Mouse (Mus musculus) hindbrain, embryonic 16.5 days (tissue): Measurements from ENCODE around the gene Tdgf1. TPM values are rescaled to one million over a fixed set of nuclear protein-coding genes. Genes with fewer than 3 reads are reported as not detected.

Experiments
- ATAC-seq: fragments of 200-750 bp; cut with Nextera tagmentation; 2 replicates; pipeline ENCODE4 v1.8.0; 2017; ENCODE audit warnings: moderate TSS enrichment, moderate library complexity
- H3K27ac ChIP-seq: fragments of 300-500 bp; sonication (generic); 2 replicates; pipeline ENCODE4 v1.5.1; 2014; ENCODE audit warnings: low read depth, mild to moderate bottlenecking, control low read depth, low read length, moderate library complexity
- H3K27me3 ChIP-seq: fragments of 300-500 bp; sonication (generic); replicated peaks from 2 replicates; pipeline ENCODE4 v1.6.1; 2014; ENCODE audit warnings: low read length; ENCODE audit not compliant: control insufficient read depth, insufficient read depth
- H3K36me3 ChIP-seq: fragments of 300-500 bp; sonication (generic); 2 replicates; pipeline ENCODE4 v1.6.1; 2014; ENCODE audit warnings: mild to moderate bottlenecking, low read length, moderate library complexity, mixed read lengths; ENCODE audit not compliant: control insufficient read depth, insufficient read depth
- H3K4me1 ChIP-seq: fragments of 300-500 bp; sonication (generic); 2 replicates; pipeline ENCODE4 v1.6.1; 2014; ENCODE audit warnings: low read depth, low read length; ENCODE audit not compliant: control insufficient read depth, insufficient read depth
- H3K4me2 ChIP-seq: fragments of 300-500 bp; sonication (generic); 2 replicates; pipeline ENCODE4 v1.6.1; 2014; ENCODE audit warnings: mild to moderate bottlenecking, low read length, control low read depth, moderate library complexity
- H3K4me3 ChIP-seq: fragments of 300-500 bp; sonication (generic); 2 replicates; pipeline ENCODE4 v1.5.1; 2014; ENCODE audit warnings: mild to moderate bottlenecking, low read length, control low read depth, moderate library complexity
- H3K9ac ChIP-seq: fragments of 300-500 bp; sonication (generic); 2 replicates; pipeline ENCODE4 v1.6.1; 2014; ENCODE audit warnings: low read depth, mild to moderate bottlenecking, control low read depth, low read length, moderate library complexity
- H3K9me3 ChIP-seq: fragments of 300-500 bp; sonication (generic); 2 replicates; pipeline ENCODE4 v1.6.1; 2014; ENCODE audit warnings: mild to moderate bottlenecking, low read length, moderate library complexity; ENCODE audit not compliant: control insufficient read depth
- WGBS: fragments of 180-500 bp; shearing (Covaris S2); extraction: QIAGEN DNeasy Blood & Tissue Kit; methylation state at CpG from one replicate; pipeline ENCODE4 v1.1.7; 2014; 5-methylcytosine and 5-hydroxymethylcytosine counted together
- microRNA-seq: library from miRNA; unstranded; fragments of <30 nt; microRNA quantifications from one replicate; pipeline ENCODE4, GENCODE M21; 2017
- polyA plus RNA-seq: library from polyadenylated mRNA; unstranded; fragments of >200 nt; fragmentation: Nextera tagmentation; extraction: Ambion mirVana; gene quantifications from 2 replicates; pipeline ENCODE4 v1.2.1, GENCODE M21; 2015

Tdgf1 gene
- polyA plus RNA-seq, 1 experiment from 2014 or later = 0.28 TPM

DNA sequence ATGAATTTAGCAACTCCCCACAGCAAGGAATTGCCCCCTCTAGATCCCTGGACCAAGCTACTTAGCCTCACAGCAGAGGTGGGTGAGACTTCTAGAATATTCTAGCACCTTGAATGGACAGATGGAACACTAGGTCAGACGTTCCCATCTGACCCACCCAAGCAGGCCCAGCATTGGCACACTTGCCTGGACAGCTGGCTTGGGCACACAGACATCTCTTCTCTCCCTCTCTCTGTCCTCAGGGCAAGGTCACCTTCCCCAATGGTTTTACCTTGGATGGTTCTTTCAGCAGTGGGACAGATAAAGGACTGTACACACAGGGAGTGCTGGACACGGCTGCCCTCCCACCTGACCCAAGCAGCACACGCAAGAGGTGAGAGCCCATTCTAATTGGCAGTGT lies 53.4 kb downstream of the Tdgf1 start:
- Histone ChIP-seq H3K36me3 (no peaks in the 10 kb centered on the region), H3K9me3 (no peaks in the 10 kb centered on the region), H3K9ac (no peak overlapping the region), H3K27ac (no peak overlapping the region), H3K4me2 (no peak overlapping the region), H3K4me1 (no peaks in the 10 kb centered on the region; the same call in 1 of the 2 replicates), H3K4me3 (no peak overlapping the region), H3K27me3 (no peaks in the 10 kb centered on the region; the same call in 1 of the 2 replicates)
- WGBS = 86% methylated on average over 3 of the region's 3 CpGs
- ATAC-seq = no peak

DNA sequence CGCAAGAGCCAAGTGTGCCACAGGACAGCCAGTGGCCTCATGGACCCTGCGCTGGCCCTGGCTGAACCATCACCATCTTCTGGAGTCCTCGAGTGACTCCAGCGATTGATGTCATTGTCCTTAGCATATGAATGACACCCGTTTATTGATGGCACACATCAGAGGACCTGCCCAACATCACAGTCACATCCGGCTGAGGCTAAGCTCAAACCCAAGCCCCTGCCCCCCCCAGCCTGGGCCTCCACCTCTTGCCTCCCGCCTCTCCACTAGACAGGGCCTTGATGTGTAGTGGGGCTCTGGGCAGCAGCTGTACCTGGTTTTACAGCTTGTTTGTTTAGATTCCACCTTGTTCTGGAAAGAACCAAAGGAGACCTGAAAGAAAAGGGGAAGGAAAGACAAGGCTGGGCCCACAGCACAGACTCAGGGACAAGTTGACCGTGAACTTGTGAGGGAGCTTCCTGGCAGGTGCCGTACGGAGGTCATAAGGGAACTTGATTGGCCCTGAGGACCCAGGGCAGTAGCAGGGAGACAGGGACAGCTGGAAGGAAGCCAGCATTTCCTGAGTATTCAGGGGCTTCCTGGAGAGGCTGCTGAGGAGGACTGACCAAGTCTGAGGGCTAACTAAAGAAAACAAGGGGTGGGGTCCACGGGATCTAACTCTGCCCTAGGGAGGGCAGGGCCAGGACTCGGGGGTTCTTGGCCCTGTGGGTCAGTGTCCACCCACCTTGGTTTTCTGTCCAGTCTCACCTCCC lies 54.7 kb downstream of the Tdgf1 start:
- 82% methylated on average over 12 of the region's 12 CpGs for WGBS
- no peak overlapping the region for H3K9ac ChIP-seq
- H3K4me3 ChIP-seq = no peak overlapping the region
- no peak overlapping the region for H3K27ac ChIP-seq
- no peaks in the 10 kb centered on the region; the same call in 1 of the 2 replicates for H3K27me3 ChIP-seq
- no peak overlapping the region for H3K4me2 ChIP-seq
- H3K36me3 ChIP-seq = no peaks in the 10 kb centered on the region
- H3K4me1 ChIP-seq = no peaks in the 10 kb centered on the region; the same call in 1 of the 2 replicates
- ATAC-seq = no peak
- H3K9me3 ChIP-seq = no peaks in the 10 kb centered on the region

DNA sequence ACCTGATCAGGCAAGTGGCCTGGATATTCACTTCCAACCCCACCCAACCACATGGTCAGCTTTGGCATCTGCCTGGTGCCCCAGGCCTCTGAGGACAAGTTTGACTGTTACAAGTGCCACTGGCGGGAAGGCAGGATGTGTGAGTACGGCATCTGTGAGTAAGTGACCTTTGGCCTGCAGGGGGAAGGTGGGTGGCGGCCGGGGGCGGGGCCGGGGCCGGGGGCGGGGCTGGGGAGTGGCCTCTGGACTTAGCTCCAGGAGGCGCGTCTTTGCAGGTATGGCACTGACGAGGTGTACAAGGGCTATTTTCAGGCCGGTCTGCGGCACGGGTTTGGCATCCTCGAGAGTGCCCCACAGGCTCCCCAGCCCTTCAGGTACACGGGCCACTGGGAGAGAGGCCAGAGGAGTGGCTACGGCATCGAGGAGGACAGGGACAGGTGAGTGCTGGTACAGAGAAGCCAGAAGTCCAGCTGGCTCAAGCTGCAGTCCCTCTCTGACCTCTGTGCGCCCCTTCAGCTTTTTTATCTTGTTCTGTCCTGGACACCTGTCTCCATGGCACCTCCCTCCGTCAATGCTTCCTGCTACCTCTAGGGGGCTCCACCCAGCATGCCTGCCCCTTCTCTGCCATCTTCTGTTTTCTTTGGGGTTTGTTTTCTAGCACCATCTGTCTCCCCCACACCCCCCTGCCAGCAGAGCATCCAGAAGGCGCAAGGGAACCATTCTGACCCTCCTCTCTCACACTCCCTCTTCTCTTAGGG lies 55.8 kb downstream of the Tdgf1 start:
- H3K4me1 ChIP-seq = no peaks in the 10 kb centered on the region
- H3K4me2 ChIP-seq = no peak overlapping the region
- ATAC-seq = no peak
- no peaks in the 10 kb centered on the region for H3K9me3 ChIP-seq
- no peak overlapping the region for H3K4me3 ChIP-seq
- H3K27me3 ChIP-seq = no peaks in the 10 kb centered on the region; the same call in 1 of the 2 replicates
- 14% methylated on average over 21 of the region's 21 CpGs for WGBS
- no peak overlapping the region for H3K9ac ChIP-seq
- H3K36me3 ChIP-seq = no peaks in the 10 kb centered on the region
- H3K27ac ChIP-seq = no peak overlapping the region

Small RNAs within 50 kb of the gene (microRNA-seq; reads per million reads assigned to microRNA genes)
- gene Gm24269 = not detected

Other genes starting within 250 kb of the Tdgf1 start
- gene Myl3, start 204.3 kb downstream of the Tdgf1 start, polyA plus RNA-seq = 1.1 and 2.3 TPM in 2 replicates
- 12.3 and 13.6 TPM in 2 replicates for gene Pth1r, start 199.0 kb downstream of the Tdgf1 start, polyA plus RNA-seq
- gene Prss42, start 148.0 kb downstream of the Tdgf1 start, polyA plus RNA-seq = not detected in 2 replicates
- not detected in 2 replicates for gene Prss44, start 132.2 kb downstream of the Tdgf1 start, polyA plus RNA-seq
- 0.06 TPM in 1 of 2 replicates, not detected in the other for gene Prss43, start 119.5 kb downstream of the Tdgf1 start, polyA plus RNA-seq
- 0.12 and 0.29 TPM in 2 replicates for gene Prss45, start 111.6 kb downstream of the Tdgf1 start, polyA plus RNA-seq
- gene Prss46, start 101.7 kb downstream of the Tdgf1 start, polyA plus RNA-seq = not detected in 2 replicates
- 0.49 and 0.71 TPM in 2 replicates for gene Prss50, start 88.2 kb downstream of the Tdgf1 start, polyA plus RNA-seq
- gene Als2cl, start 66.3 kb downstream of the Tdgf1 start, polyA plus RNA-seq = 2.1 and 2.7 TPM in 2 replicates
- 5.2 and 6.2 TPM in 2 replicates for gene Tmie, start 66.0 kb downstream of the Tdgf1 start, polyA plus RNA-seq
- gene Fam240a, start 29.3 kb downstream of the Tdgf1 start, polyA plus RNA-seq = not detected in 2 replicates
- gene Lrrc2, start 5.4 kb upstream of the Tdgf1 start, polyA plus RNA-seq = 1.1 and 1.2 TPM in 2 replicates
- gene Rtp3, start 44.4 kb upstream of the Tdgf1 start, polyA plus RNA-seq = not detected in 2 replicates
- gene Ltf, start 73.1 kb upstream of the Tdgf1 start, polyA plus RNA-seq = 1.0 and 1.3 TPM in 2 replicates
- gene Ccrl2, start 111.4 kb upstream of the Tdgf1 start, polyA plus RNA-seq = 0.86 and 1.2 TPM in 2 replicates
- 46.5 and 47.1 TPM in 2 replicates for gene Lrrfip2, start 171.4 kb upstream of the Tdgf1 start, polyA plus RNA-seq